Mouse (Mus musculus) MEL (cell line): ENCODE data around the gene Picalm.

Source experiments
- BHLHE40 ChIP-seq: IDR thresholded peaks from 2 replicates; pipeline ENCODE4 v1.6.1; 2012; ENCODE audit warnings: low read depth, mild to moderate bottlenecking, inconsistent platforms, low read length, improper control_type of control experiment, borderline replicate concordance
- CTCF ChIP-seq, 3 experiments: IDR thresholded peaks in 2 of 3; conservative IDR thresholded peaks in 1 of 3; 2 replicates each; pipeline ENCODE4 v1.5.1; 2011 to 2012; ENCODE audit warnings: low read length in 3 of 3, low read depth in 2 of 3, mild to moderate bottlenecking in 2 of 3, improper control_type of control experiment in 1 of 3, inconsistent platforms in 1 of 3, mixed read lengths in 1 of 3, moderate library complexity in 1 of 3; ENCODE audit not compliant: control insufficient read depth in 1 of 3, insufficient read depth in 1 of 3, poor library complexity in 1 of 3, severe bottlenecking in 1 of 3
- MAZ ChIP-seq: IDR thresholded peaks from 2 replicates; pipeline ENCODE4 v1.6.1; 2012; ENCODE audit warnings: low read depth, mild to moderate bottlenecking, inconsistent platforms, low read length, improper control_type of control experiment

- no peak for TF ChIP-seq CTCF (IDR thresholded peaks at IDR 0.05 in 2 of 3, conservative IDR thresholded peaks at IDR 0.05 in 1 of 3; ENCODE audit: control insufficient read depth in 1 of 3, insufficient read depth in 1 of 3, low read depth in 2 of 3, low read length in 3 of 3, poor library complexity in 1 of 3, severe bottlenecking in 1 of 3)
- TF ChIP-seq BHLHE40 = no peak
- TF ChIP-seq MAZ = peak; percentile 59; the same call in 1 of the 2 replicates
These were observed 36.0 kb downstream of the Picalm start for GRCm38 (mm10) chr7:90165970-90166369.
